In the genomic region with DNA sequence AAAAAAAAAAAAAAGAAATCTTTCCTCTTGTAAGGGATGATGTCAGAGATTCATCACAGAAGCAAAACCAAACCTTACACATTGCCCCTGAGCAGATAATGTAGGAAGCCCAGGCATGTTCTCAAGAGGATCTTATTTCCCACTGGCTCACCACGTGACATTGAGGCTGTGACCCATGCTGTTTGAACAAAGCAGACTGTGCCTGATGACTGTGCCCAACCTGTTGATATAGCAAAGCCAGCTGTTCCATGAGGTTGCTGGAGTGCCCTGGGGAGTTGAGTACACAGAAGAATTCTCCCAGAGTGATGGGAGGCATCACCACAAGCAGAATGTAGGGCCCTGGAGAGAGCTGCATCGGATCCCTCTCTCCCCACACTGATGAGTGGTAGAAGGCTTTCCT, we compare ENCODE assay signal across 18 mouse cellular contexts. TPM values are rescaled to one million over a fixed set of nuclear protein-coding genes. Genes with fewer than 3 reads are reported as not detected.
"Had no signal": no experiment of that assay in that cellular context is flagged by ENCODE, and none has a peak within 500 bp of the region (broad histone marks: within the 10 kb centered on the region; RNA-seq: fewer than 3 reads in every experiment).

No protein-coding gene starts in this region.

- DNase-seq: kidney, adult 18-20 months; kidney, adult 9 months; kidney, postnatal 10 days; kidney, postnatal 36 days; layer of hippocampus, postnatal 36 days; liver, embryonic 13.5 days; lung, embryonic 14.5 days; thymus, adult 2 months; thymus, postnatal 14 days; thymus, postnatal 4 days had no signal

- H3K27me3 ChIP-seq: midbrain, embryonic 13.5 days had no signal

- H3K27ac ChIP-seq: left cerebral cortex, adult 2 months; liver, embryonic 13.5 days; macrophage; midbrain, embryonic 13.5 days; neural tube, embryonic 13.5 days had no signal

- H3K36me3 ChIP-seq: liver, embryonic 13.5 days; midbrain, embryonic 13.5 days; neural tube, embryonic 13.5 days had no signal

- H3K9me3 ChIP-seq: liver, embryonic 13.5 days; midbrain, embryonic 13.5 days; neural tube, embryonic 13.5 days had no signal

- H3K4me1 ChIP-seq: midbrain, embryonic 13.5 days; neural tube, embryonic 13.5 days had no signal

- H3K4me3 ChIP-seq: left cerebral cortex, adult 2 months; liver, embryonic 13.5 days; midbrain, embryonic 13.5 days; neural tube, embryonic 13.5 days had no signal

- ATAC-seq: lung, postnatal 0 days; midbrain, embryonic 13.5 days had no signal

- H3K9ac ChIP-seq: liver, embryonic 13.5 days; lung, embryonic 14.5 days; midbrain, embryonic 13.5 days; neural tube, embryonic 13.5 days had no signal

- H3K4me2 ChIP-seq: liver, embryonic 13.5 days; lung, embryonic 14.5 days; midbrain, embryonic 13.5 days; neural tube, embryonic 13.5 days had no signal

RNA-seq across cellular contexts. Expression of a gene that starts 13.4 kb away (rescaled TPM):
- polyA plus RNA-seq: limb, embryonic 11.5 days; lung, embryonic 14.5 days; macrophage; midbrain, embryonic 13.5 days; small intestine, adult 2 months; spleen, adult 2 months; thymus, adult 2 months had no signal
